Mouse (Mus musculus): ENCODE results near the gene Mtm1. TPM values are rescaled to one million over a fixed set of nuclear protein-coding genes. Genes with fewer than 3 reads are reported as not detected.
A peak's percentile ranks its signal among the peaks of the same experiment; 100 is the strongest.

The Mtm1 gene
- polyA plus RNA-seq, 1 experiment from 2014 or later, result 4.2 TPM

GRCm38 (mm10) chrX:71214441-71215112, 4.0 kb downstream of the Mtm1 start:
- 19% methylated on average over 17 of the region's 20 CpGs for whole genome bisulfite sequencing (ENCODE audit: insufficient replicate concordance)
- peak overlapping the region; percentile 59; the same call in 1 of the 2 replicates for H3K9ac ChIP-seq (ENCODE audit: low read depth, low read length)

GRCm38 (mm10) chrX:71215113-71215708, 4.6 kb downstream of the Mtm1 start:
- ATAC-seq (replicated peaks; ENCODE audit: insufficient number of reproducible peaks, low FRiP score, low TSS enrichment), result peak; percentile 66
- no peaks in the 10 kb centered on the region for H3K27me3 ChIP-seq (ENCODE audit: control insufficient read depth, insufficient read depth, low read length)

More at GRCm38 (mm10) chrX:71214441-71215112, 4.0 kb downstream of the Mtm1 start:
- peak; percentile 98 for ATAC-seq (replicated peaks; ENCODE audit: insufficient number of reproducible peaks, low FRiP score, low TSS enrichment)
- peak overlapping the region; percentile 53 for H3K4me3 ChIP-seq (ENCODE audit: low read depth, low read length)
- no peaks in the 10 kb centered on the region for H3K27me3 ChIP-seq (ENCODE audit: control insufficient read depth, insufficient read depth, low read length)
- H3K36me3 ChIP-seq (ENCODE audit: control insufficient read depth, insufficient read depth, low read length), result no peaks in the 10 kb centered on the region
- H3K9me3 ChIP-seq (replicated peaks; ENCODE audit: control insufficient read depth, low read length), result no peaks in the 10 kb centered on the region
- peak overlapping the region; percentile 70 for H3K4me2 ChIP-seq
- H3K4me1 ChIP-seq (ENCODE audit: control insufficient read depth, insufficient read depth, low read length), result no peaks in the 10 kb centered on the region
- H3K27ac ChIP-seq (ENCODE audit: low read depth, low read length), result no peak overlapping the region

GRCm38 (mm10) chrX:71216879-71217278, 6.3 kb downstream of the Mtm1 start:
- 80% methylated on average over 2 of the region's 2 CpGs for WGBS (ENCODE audit: insufficient replicate concordance)
- no peak for ATAC-seq (replicated peaks; ENCODE audit: insufficient number of reproducible peaks, low FRiP score, low TSS enrichment)
- no peaks in the 10 kb centered on the region for H3K27me3 ChIP-seq (ENCODE audit: control insufficient read depth, insufficient read depth, low read length)

More at GRCm38 (mm10) chrX:71215113-71215708, 4.6 kb downstream of the Mtm1 start:
- 26% methylated on average over 27 of the region's 27 CpGs for WGBS (ENCODE audit: insufficient replicate concordance)
- Histone ChIP-seq H3K4me3 (ENCODE audit: low read depth, low read length) (peak overlapping the region; percentile 53), H3K36me3 (ENCODE audit: control insufficient read depth, insufficient read depth, low read length) (no peaks in the 10 kb centered on the region), H3K9me3 (replicated peaks; ENCODE audit: control insufficient read depth, low read length) (no peaks in the 10 kb centered on the region), H3K9ac (ENCODE audit: low read depth, low read length) (peak overlapping the region; percentile 59; the same call in 1 of the 2 replicates), H3K4me1 (ENCODE audit: control insufficient read depth, insufficient read depth, low read length) (no peaks in the 10 kb centered on the region), H3K27ac (ENCODE audit: low read depth, low read length) (no peak overlapping the region), H3K4me2 (peak overlapping the region; percentile 70)

GRCm38 (mm10) chrX:71218853-71219252, 8.3 kb downstream of the Mtm1 start:
- H3K36me3 ChIP-seq (ENCODE audit: control insufficient read depth, insufficient read depth, low read length), result no peaks in the 10 kb centered on the region
- H3K4me1 ChIP-seq (ENCODE audit: control insufficient read depth, insufficient read depth, low read length), result no peaks in the 10 kb centered on the region
- 74% methylated on average over 3 of the region's 3 CpGs for WGBS (ENCODE audit: insufficient replicate concordance)
- H3K27me3 ChIP-seq (ENCODE audit: control insufficient read depth, insufficient read depth, low read length), result no peaks in the 10 kb centered on the region
- H3K9me3 ChIP-seq (replicated peaks; ENCODE audit: control insufficient read depth, low read length), result no peaks in the 10 kb centered on the region
- H3K4me3 ChIP-seq (ENCODE audit: low read depth, low read length), result no peak overlapping the region
- no peak overlapping the region for H3K9ac ChIP-seq (ENCODE audit: low read depth, low read length)
- no peak for ATAC-seq (replicated peaks; ENCODE audit: insufficient number of reproducible peaks, low FRiP score, low TSS enrichment)
- no peak overlapping the region for H3K27ac ChIP-seq (ENCODE audit: low read depth, low read length)
- no peak overlapping the region for H3K4me2 ChIP-seq

More at GRCm38 (mm10) chrX:71216879-71217278, 6.3 kb downstream of the Mtm1 start:
- Histone ChIP-seq H3K27ac (ENCODE audit: low read depth, low read length) (no peak overlapping the region), H3K36me3 (ENCODE audit: control insufficient read depth, insufficient read depth, low read length) (no peaks in the 10 kb centered on the region), H3K4me1 (ENCODE audit: control insufficient read depth, insufficient read depth, low read length) (no peaks in the 10 kb centered on the region), H3K9ac (ENCODE audit: low read depth, low read length) (no peak overlapping the region), H3K4me2 (no peak overlapping the region), H3K9me3 (replicated peaks; ENCODE audit: control insufficient read depth, low read length) (no peaks in the 10 kb centered on the region), H3K4me3 (ENCODE audit: low read depth, low read length) (no peak overlapping the region)

GRCm38 (mm10) chrX:71220896-71221295, 10.3 kb downstream of the Mtm1 start:
- no peaks in the 10 kb centered on the region for H3K27me3 ChIP-seq (ENCODE audit: control insufficient read depth, insufficient read depth, low read length)
- WGBS (ENCODE audit: insufficient replicate concordance), result 63% methylated on average over 3 of the region's 3 CpGs

GRCm38 (mm10) chrX:71222648-71223408, 12.3 kb downstream of the Mtm1 start:
- Histone ChIP-seq H3K4me2 (no peak overlapping the region), H3K9me3 (replicated peaks; ENCODE audit: control insufficient read depth, low read length) (no peaks in the 10 kb centered on the region), H3K27ac (ENCODE audit: low read depth, low read length) (no peak overlapping the region), H3K27me3 (ENCODE audit: control insufficient read depth, insufficient read depth, low read length) (no peaks in the 10 kb centered on the region), H3K36me3 (ENCODE audit: control insufficient read depth, insufficient read depth, low read length) (no peaks in the 10 kb centered on the region), H3K4me1 (ENCODE audit: control insufficient read depth, insufficient read depth, low read length) (no peaks in the 10 kb centered on the region), H3K4me3 (ENCODE audit: low read depth, low read length) (no peak overlapping the region), H3K9ac (ENCODE audit: low read depth, low read length) (no peak overlapping the region)
- ATAC-seq (replicated peaks; ENCODE audit: insufficient number of reproducible peaks, low FRiP score, low TSS enrichment), result no peak
- WGBS (ENCODE audit: insufficient replicate concordance), result 76% methylated on average over 4 of the region's 4 CpGs

More at GRCm38 (mm10) chrX:71220896-71221295, 10.3 kb downstream of the Mtm1 start:
- Histone ChIP-seq H3K9ac (ENCODE audit: low read depth, low read length) (no peak overlapping the region), H3K4me3 (ENCODE audit: low read depth, low read length) (no peak overlapping the region), H3K4me1 (ENCODE audit: control insufficient read depth, insufficient read depth, low read length) (no peaks in the 10 kb centered on the region), H3K9me3 (replicated peaks; ENCODE audit: control insufficient read depth, low read length) (no peaks in the 10 kb centered on the region), H3K4me2 (no peak overlapping the region), H3K27ac (ENCODE audit: low read depth, low read length) (no peak overlapping the region), H3K36me3 (ENCODE audit: control insufficient read depth, insufficient read depth, low read length) (no peaks in the 10 kb centered on the region)
- ATAC-seq (replicated peaks; ENCODE audit: insufficient number of reproducible peaks, low FRiP score, low TSS enrichment), result no peak

GRCm38 (mm10) chrX:71226881-71227280, 16.3 kb downstream of the Mtm1 start:
- H3K36me3 ChIP-seq (ENCODE audit: control insufficient read depth, insufficient read depth, low read length), result no peaks in the 10 kb centered on the region
- no peak overlapping the region for H3K9ac ChIP-seq (ENCODE audit: low read depth, low read length)
- no peak overlapping the region for H3K4me3 ChIP-seq (ENCODE audit: low read depth, low read length)
- no peaks in the 10 kb centered on the region for H3K9me3 ChIP-seq (replicated peaks; ENCODE audit: control insufficient read depth, low read length)
- WGBS (ENCODE audit: insufficient replicate concordance), result 73% methylated on average over 5 of the region's 5 CpGs
- no peak overlapping the region for H3K27ac ChIP-seq (ENCODE audit: low read depth, low read length)
- H3K4me1 ChIP-seq (ENCODE audit: control insufficient read depth, insufficient read depth, low read length), result no peaks in the 10 kb centered on the region
- H3K4me2 ChIP-seq, result no peak overlapping the region
- H3K27me3 ChIP-seq (ENCODE audit: control insufficient read depth, insufficient read depth, low read length), result no peaks in the 10 kb centered on the region
- ATAC-seq (replicated peaks; ENCODE audit: insufficient number of reproducible peaks, low FRiP score, low TSS enrichment), result no peak

- Histone ChIP-seq H3K27me3 (ENCODE audit: control insufficient read depth, insufficient read depth, low read length) (no peaks in the 10 kb centered on the region), H3K9ac (ENCODE audit: low read depth, low read length) (no peak overlapping the region), H3K36me3 (ENCODE audit: control insufficient read depth, insufficient read depth, low read length) (no peaks in the 10 kb centered on the region), H3K4me2 (no peak overlapping the region), H3K27ac (ENCODE audit: low read depth, low read length) (no peak overlapping the region), H3K4me3 (ENCODE audit: low read depth, low read length) (no peak overlapping the region), H3K9me3 (replicated peaks; ENCODE audit: control insufficient read depth, low read length) (no peaks in the 10 kb centered on the region), H3K4me1 (ENCODE audit: control insufficient read depth, insufficient read depth, low read length) (no peaks in the 10 kb centered on the region)
- no peak for ATAC-seq (replicated peaks; ENCODE audit: insufficient number of reproducible peaks, low FRiP score, low TSS enrichment)
- 68% methylated on average over 3 of the region's 3 CpGs for WGBS (ENCODE audit: insufficient replicate concordance)
These were observed 17.6 kb downstream of the Mtm1 start for GRCm38 (mm10) chrX:71228200-71228599.
